Mouse (Mus musculus): ENCODE data around the gene Rgs9bp. TPM values are rescaled to one million over a fixed set of nuclear protein-coding genes. Genes with fewer than 3 reads are reported as not detected.

The Rgs9bp gene
- 0.14 and 0.17 TPM in 2 replicates for polyA plus RNA-seq (2015; fragmentation: Nextera tagmentation; extraction: Ambion mirVana)

- peak; percentile 58 for ATAC-seq (ENCODE audit: low FRiP score)
- WGBS: under 1% methylated on average over 45 of the region's 45 CpGs
- H3K4me3 ChIP-seq (replicated peaks): peak within 1 kb of the TSS; percentile 89
- peak within 1 kb of the TSS; percentile 78 for H3K27ac ChIP-seq (replicated peaks)
- peak within 1 kb of the TSS; percentile 84 for H3K9ac ChIP-seq (replicated peaks)
- no peaks in the 10 kb centered on the region for H3K36me3 ChIP-seq
- no peaks in the 10 kb centered on the region for H3K9me3 ChIP-seq (replicated peaks)
- H3K27me3 ChIP-seq (replicated peaks): peaks cover 42% of the 10 kb centered on the region
- peak within 1 kb of the TSS; percentile 100 for H3K4me2 ChIP-seq
- peaks cover 31% of the 10 kb centered on the region for H3K4me1 ChIP-seq
Measured at GRCm38 (mm10) chr7:35585191-35586054, at the start of gene Rgs9bp. Gene Rgs9bp (minus strand): TSS chr7:35585582.

GRCm38 (mm10) chr7:35628496-35628895 is 43.1 kb upstream of the Rgs9bp start:
- no peak for ATAC-seq (ENCODE audit: low FRiP score)
- Histone ChIP-seq H3K27ac (replicated peaks) (no peak overlapping the region), H3K36me3 (peaks cover 68% of the 10 kb centered on the region), H3K27me3 (replicated peaks) (no peaks in the 10 kb centered on the region), H3K9ac (replicated peaks) (no peak overlapping the region), H3K4me1 (no peaks in the 10 kb centered on the region), H3K4me3 (replicated peaks) (no peak overlapping the region), H3K9me3 (replicated peaks) (no peaks in the 10 kb centered on the region), H3K4me2 (no peak overlapping the region)
- 77% methylated on average over 5 of the region's 5 CpGs for WGBS

GRCm38 (mm10) chr7:35627371-35627770 is 42.0 kb upstream of the Rgs9bp start:
- Histone ChIP-seq H3K9ac (replicated peaks) (no peak overlapping the region), H3K4me2 (no peak overlapping the region), H3K27me3 (replicated peaks) (no peaks in the 10 kb centered on the region), H3K4me3 (replicated peaks) (no peak overlapping the region), H3K4me1 (no peaks in the 10 kb centered on the region), H3K27ac (replicated peaks) (no peak overlapping the region), H3K9me3 (replicated peaks) (no peaks in the 10 kb centered on the region), H3K36me3 (peaks cover 73% of the 10 kb centered on the region)
- WGBS: 93% methylated on average over 10 of the region's 10 CpGs
- no peak for ATAC-seq (ENCODE audit: low FRiP score)

- Histone ChIP-seq H3K4me1 (no peaks in the 10 kb centered on the region), H3K27me3 (replicated peaks) (no peaks in the 10 kb centered on the region), H3K36me3 (peaks cover 75% of the 10 kb centered on the region), H3K9me3 (replicated peaks) (no peaks in the 10 kb centered on the region), H3K27ac (replicated peaks) (no peak overlapping the region), H3K4me2 (no peak overlapping the region), H3K9ac (replicated peaks) (no peak overlapping the region), H3K4me3 (replicated peaks) (no peak overlapping the region)
- ATAC-seq (ENCODE audit: low FRiP score): no peak
- WGBS: 94% methylated on average over 5 of the region's 5 CpGs
Measured at GRCm38 (mm10) chr7:35626038-35626437, 40.7 kb upstream of the Rgs9bp start.

GRCm38 (mm10) chr7:35622626-35623025 is 37.2 kb upstream of the Rgs9bp start:
- no peak overlapping the region for H3K9ac ChIP-seq (replicated peaks)
- H3K27me3 ChIP-seq (replicated peaks): no peaks in the 10 kb centered on the region
- H3K36me3 ChIP-seq: peaks cover 71% of the 10 kb centered on the region
- H3K4me1 ChIP-seq: no peaks in the 10 kb centered on the region
- no peak overlapping the region for H3K4me2 ChIP-seq
- no peak for ATAC-seq (ENCODE audit: low FRiP score)
- WGBS: 93% methylated on average over 10 of the region's 10 CpGs
- H3K4me3 ChIP-seq (replicated peaks): no peak overlapping the region
- H3K9me3 ChIP-seq (replicated peaks): no peaks in the 10 kb centered on the region
- no peak overlapping the region for H3K27ac ChIP-seq (replicated peaks)

- H3K27me3 ChIP-seq (replicated peaks): no peaks in the 10 kb centered on the region
- ATAC-seq (ENCODE audit: low FRiP score): no peak
- no peak overlapping the region for H3K4me3 ChIP-seq (replicated peaks)
- WGBS: 24% methylated on average over 4 of the region's 4 CpGs
- H3K27ac ChIP-seq (replicated peaks): no peak overlapping the region
- H3K36me3 ChIP-seq: peaks cover 76% of the 10 kb centered on the region
- no peak overlapping the region for H3K4me2 ChIP-seq
- H3K9ac ChIP-seq (replicated peaks): no peak overlapping the region
- H3K4me1 ChIP-seq: no peaks in the 10 kb centered on the region
- H3K9me3 ChIP-seq (replicated peaks): no peaks in the 10 kb centered on the region
Measured at GRCm38 (mm10) chr7:35617513-35617912, 32.1 kb upstream of the Rgs9bp start.

GRCm38 (mm10) chr7:35609245-35609644 is 23.9 kb upstream of the Rgs9bp start:
- Histone ChIP-seq H3K4me3 (replicated peaks) (no peak overlapping the region), H3K9ac (replicated peaks) (no peak overlapping the region), H3K27ac (replicated peaks) (no peak overlapping the region), H3K36me3 (peaks cover 71% of the 10 kb centered on the region), H3K4me2 (no peak overlapping the region), H3K27me3 (replicated peaks) (no peaks in the 10 kb centered on the region), H3K4me1 (no peaks in the 10 kb centered on the region), H3K9me3 (replicated peaks) (no peaks in the 10 kb centered on the region)
- ATAC-seq (ENCODE audit: low FRiP score): no peak
- 96% methylated on average over 10 of the region's 10 CpGs for WGBS

- Histone ChIP-seq H3K4me1 (no peaks in the 10 kb centered on the region), H3K9ac (replicated peaks) (no peak overlapping the region), H3K4me2 (no peak overlapping the region), H3K27me3 (replicated peaks) (no peaks in the 10 kb centered on the region), H3K9me3 (replicated peaks) (no peaks in the 10 kb centered on the region), H3K27ac (replicated peaks) (no peak overlapping the region), H3K4me3 (replicated peaks) (no peak overlapping the region), H3K36me3 (peaks cover 63% of the 10 kb centered on the region)
- ATAC-seq (ENCODE audit: low FRiP score): no peak
- 89% methylated on average over 10 of the region's 10 CpGs for WGBS
Measured at GRCm38 (mm10) chr7:35606816-35607215, 21.4 kb upstream of the Rgs9bp start.

- Histone ChIP-seq H3K27me3 (replicated peaks) (no peaks in the 10 kb centered on the region), H3K27ac (replicated peaks) (no peak overlapping the region), H3K9me3 (replicated peaks) (no peaks in the 10 kb centered on the region), H3K4me1 (no peaks in the 10 kb centered on the region), H3K4me3 (replicated peaks) (no peak overlapping the region), H3K36me3 (peaks cover 27% of the 10 kb centered on the region), H3K9ac (replicated peaks) (no peak overlapping the region), H3K4me2 (no peak overlapping the region)
- ATAC-seq (ENCODE audit: low FRiP score): no peak
- 95% methylated on average over 5 of the region's 5 CpGs for WGBS
Measured at GRCm38 (mm10) chr7:35602766-35603165, 17.4 kb upstream of the Rgs9bp start.

GRCm38 (mm10) chr7:35601106-35601505 is 15.7 kb upstream of the Rgs9bp start:
- Histone ChIP-seq H3K9ac (replicated peaks) (no peak overlapping the region), H3K4me1 (no peaks in the 10 kb centered on the region), H3K4me3 (replicated peaks) (no peak overlapping the region), H3K36me3 (peaks cover 23% of the 10 kb centered on the region), H3K27ac (replicated peaks) (no peak overlapping the region), H3K9me3 (replicated peaks) (no peaks in the 10 kb centered on the region), H3K4me2 (no peak overlapping the region), H3K27me3 (replicated peaks) (no peaks in the 10 kb centered on the region)
- whole genome bisulfite sequencing: 92% methylated on average over 6 of the region's 6 CpGs
- ATAC-seq (ENCODE audit: low FRiP score): no peak

GRCm38 (mm10) chr7:35600031-35600430 is 14.6 kb upstream of the Rgs9bp start:
- H3K4me1 ChIP-seq: no peaks in the 10 kb centered on the region
- H3K9me3 ChIP-seq (replicated peaks): no peaks in the 10 kb centered on the region
- H3K4me2 ChIP-seq: no peak overlapping the region
- H3K27me3 ChIP-seq (replicated peaks): no peaks in the 10 kb centered on the region
- 94% methylated on average over 10 of the region's 10 CpGs for WGBS
- H3K4me3 ChIP-seq (replicated peaks): no peak overlapping the region
- no peak for ATAC-seq (ENCODE audit: low FRiP score)
- H3K27ac ChIP-seq (replicated peaks): no peak overlapping the region
- H3K9ac ChIP-seq (replicated peaks): no peak overlapping the region
- peaks cover 26% of the 10 kb centered on the region for H3K36me3 ChIP-seq

- Histone ChIP-seq H3K4me3 (replicated peaks) (no peak overlapping the region), H3K9ac (replicated peaks) (no peak overlapping the region), H3K9me3 (replicated peaks) (no peaks in the 10 kb centered on the region), H3K36me3 (peaks cover 30% of the 10 kb centered on the region), H3K27ac (replicated peaks) (no peak overlapping the region), H3K4me2 (no peak overlapping the region), H3K4me1 (no peaks in the 10 kb centered on the region), H3K27me3 (replicated peaks) (no peaks in the 10 kb centered on the region)
- no peak for ATAC-seq (ENCODE audit: low FRiP score)
- 97% methylated on average over 9 of the region's 9 CpGs for WGBS
Measured at GRCm38 (mm10) chr7:35599492-35599891, 14.1 kb upstream of the Rgs9bp start.

Data from neural tube, embryonic 15.5 days (tissue).